Mouse (Mus musculus): ENCODE measurements around the gene Pcgf1.
A peak's percentile ranks its signal among the peaks of the same experiment; 100 is the strongest.

The Pcgf1 gene

GRCm38 (mm10) chr6:83058725-83059124, 18.9 kb upstream of the Pcgf1 start:
- ATAC-seq (ENCODE audit: insufficient number of reproducible peaks, low FRiP score, low TSS enrichment): no peak

DNA sequence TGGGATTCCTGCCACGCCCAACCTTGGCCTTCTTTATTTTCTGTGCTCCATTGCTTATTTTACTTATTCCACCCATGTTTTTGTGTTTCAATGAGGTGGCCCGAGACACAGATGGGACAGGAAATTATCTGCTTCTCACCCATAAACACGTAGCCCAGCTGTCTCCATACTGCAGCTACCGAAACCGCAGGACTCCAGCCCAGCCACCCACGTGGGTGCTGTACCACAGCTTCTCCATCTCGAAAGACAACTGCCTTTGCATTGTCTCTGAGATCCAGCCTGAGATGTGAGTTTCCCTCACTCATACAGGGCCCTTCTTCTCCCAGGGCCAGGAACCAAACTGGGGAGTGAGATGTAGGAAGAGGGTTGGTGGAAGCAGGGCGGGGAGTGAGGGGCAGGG, 11.7 kb upstream of the Pcgf1 start:
- ATAC-seq (ENCODE audit: insufficient number of reproducible peaks, low FRiP score, low TSS enrichment): no peak

DNA sequence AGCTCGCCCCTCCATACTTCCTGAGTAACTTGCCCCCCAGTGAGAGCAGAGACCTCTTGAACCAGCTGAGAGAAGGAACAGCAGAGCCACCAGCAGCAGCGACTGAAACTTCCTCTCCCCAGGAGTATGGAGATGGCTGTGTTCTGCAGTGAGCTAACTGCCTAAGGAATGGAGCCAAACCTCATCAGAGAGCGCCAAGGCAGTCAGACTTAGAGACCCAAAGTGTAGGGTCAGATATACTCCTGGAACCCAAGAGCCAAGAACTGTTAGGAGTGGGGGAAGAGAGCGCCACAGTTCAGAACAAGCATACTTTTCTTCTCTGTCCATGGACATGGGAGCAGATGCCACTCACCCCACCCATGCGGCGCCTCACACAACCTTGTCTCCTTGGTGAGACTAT, 11.2 kb upstream of the Pcgf1 start:
- no peak for ATAC-seq (ENCODE audit: insufficient number of reproducible peaks, low FRiP score, low TSS enrichment)

- ATAC-seq (ENCODE audit: insufficient number of reproducible peaks, low FRiP score, low TSS enrichment): no peak
Measured at GRCm38 (mm10) chr6:83068221-83068620, 9.4 kb upstream of the Pcgf1 start.

GRCm38 (mm10) chr6:83068706-83069487, 8.8 kb upstream of the Pcgf1 start:
- ATAC-seq (ENCODE audit: insufficient number of reproducible peaks, low FRiP score, low TSS enrichment): no peak

- ATAC-seq (ENCODE audit: insufficient number of reproducible peaks, low FRiP score, low TSS enrichment): no peak
Measured at GRCm38 (mm10) chr6:83069488-83070246, 8.0 kb upstream of the Pcgf1 start.

- ATAC-seq (ENCODE audit: insufficient number of reproducible peaks, low FRiP score, low TSS enrichment): no peak
Measured at GRCm38 (mm10) chr6:83070247-83070310, 7.6 kb upstream of the Pcgf1 start, which contains the start of gene Tlx2. Gene Tlx2 (minus strand): TSS chr6:83070293.

DNA sequence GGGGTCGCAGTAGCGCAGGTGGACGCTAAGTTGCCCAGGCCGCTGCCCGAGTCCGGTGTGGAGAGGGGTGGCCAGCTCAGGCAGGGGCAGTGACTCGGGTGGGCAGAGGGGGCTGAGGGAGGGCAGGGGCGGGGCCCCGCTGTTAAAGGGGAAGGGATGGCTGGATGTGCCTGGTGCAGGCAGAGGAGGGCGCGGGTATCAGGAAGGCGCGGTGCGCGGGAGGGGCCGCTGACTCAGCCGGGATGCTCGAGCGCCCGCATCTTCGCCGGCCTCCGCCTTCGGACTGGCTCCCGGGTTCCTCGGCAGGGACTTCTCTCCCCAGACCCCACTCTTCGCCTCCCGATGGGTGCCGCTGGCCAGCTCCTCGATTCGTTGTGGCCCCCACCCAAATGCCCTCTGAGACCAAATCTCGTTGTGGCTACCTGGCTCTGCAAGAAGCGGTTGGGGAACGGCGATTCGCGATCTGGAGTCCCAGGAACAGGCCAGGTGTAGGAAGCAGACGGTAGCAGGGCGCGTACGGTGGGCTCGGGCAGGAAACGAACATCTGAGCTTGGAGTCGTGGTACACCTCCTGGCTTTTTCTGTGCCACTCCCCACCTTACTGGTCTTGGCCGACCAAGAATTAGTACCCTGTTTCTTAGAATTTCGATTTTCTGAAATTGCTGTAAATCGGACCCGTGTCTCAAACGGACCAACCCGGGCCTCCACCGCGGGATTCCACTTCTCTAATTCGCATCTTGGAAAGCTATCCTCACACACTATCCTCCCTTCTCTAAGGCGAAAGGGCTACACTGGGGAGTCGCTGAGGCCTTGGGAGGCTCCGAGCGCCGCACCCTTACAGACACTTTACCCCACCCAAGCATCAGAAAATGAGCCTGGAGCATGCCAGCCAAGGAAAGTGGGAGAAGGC, 7.1 kb upstream of the Pcgf1 start:
- no peak for ATAC-seq (ENCODE audit: insufficient number of reproducible peaks, low FRiP score, low TSS enrichment)

DNA sequence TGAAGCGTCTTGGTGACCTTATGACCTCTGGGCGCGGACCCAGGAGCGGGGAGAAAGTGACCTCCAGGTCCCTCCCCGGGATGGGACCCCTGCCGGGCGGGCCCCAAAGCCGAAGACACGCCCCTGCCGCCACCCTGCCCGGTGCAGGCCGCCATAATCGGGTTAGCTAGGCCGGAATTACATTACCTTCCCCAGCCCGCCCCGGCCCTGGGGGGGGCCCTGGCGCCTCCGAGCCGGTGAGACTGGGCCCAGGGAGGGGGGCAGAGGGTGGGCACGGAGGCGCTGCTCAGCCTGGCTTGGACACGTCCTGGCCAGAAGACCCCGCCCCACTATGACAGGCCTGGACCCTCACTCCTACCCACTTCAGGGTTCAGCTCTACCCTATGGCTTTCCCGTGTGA, 6.4 kb upstream of the Pcgf1 start:
- ATAC-seq (ENCODE audit: insufficient number of reproducible peaks, low FRiP score, low TSS enrichment): no peak

DNA sequence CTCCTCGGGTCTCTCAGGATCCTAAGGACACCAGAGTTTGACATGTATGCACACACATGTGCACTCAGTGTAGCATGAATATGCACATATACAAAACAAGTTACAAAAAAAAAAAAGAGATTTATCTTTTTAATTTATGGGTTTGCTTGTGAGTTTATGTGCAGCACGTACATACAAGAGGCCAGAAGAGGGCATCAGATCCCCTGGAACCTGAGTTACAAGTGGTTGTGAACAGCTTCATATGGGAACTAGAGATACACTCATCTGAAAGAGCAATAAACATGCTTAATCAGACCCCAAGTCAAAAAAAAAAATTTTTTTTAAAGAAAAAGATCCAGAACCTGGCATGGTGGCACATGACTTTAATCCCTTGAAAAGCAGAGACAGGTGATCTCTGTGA, 2.7 kb upstream of the Pcgf1 start:
- ATAC-seq (ENCODE audit: insufficient number of reproducible peaks, low FRiP score, low TSS enrichment): no peak

DNA sequence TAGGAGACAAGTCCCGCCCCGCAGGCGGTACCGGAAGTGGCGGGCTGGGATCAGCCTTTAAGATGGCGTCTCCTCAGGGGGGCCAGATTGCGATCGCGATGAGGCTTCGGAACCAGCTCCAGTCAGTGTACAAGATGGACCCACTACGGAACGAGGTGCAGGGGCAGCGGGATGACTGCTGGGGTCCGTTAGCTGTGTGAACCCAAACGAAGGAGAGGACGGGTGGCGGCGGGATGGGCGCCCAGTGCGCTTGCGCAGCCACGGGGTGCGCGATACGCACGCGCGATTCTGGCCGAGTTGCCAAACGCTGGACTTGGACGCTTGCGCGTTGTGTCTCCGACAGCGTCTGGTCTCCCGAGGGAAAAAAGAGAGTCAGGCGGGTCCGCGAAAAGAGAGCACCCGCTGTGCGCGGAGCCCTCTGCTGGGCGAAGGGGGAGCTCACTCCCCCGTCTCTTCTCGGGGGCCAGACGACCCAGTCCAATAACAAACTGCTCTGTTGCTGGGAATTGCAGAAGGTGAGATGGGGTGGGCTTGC, 722 bp downstream of the Pcgf1 start:
- ATAC-seq (ENCODE audit: insufficient number of reproducible peaks, low FRiP score, low TSS enrichment): peak; percentile 72

- ATAC-seq (ENCODE audit: insufficient number of reproducible peaks, low FRiP score, low TSS enrichment): no peak
Measured at GRCm38 (mm10) chr6:83080210-83080609, 2.5 kb downstream of the Pcgf1 start.

GRCm38 (mm10) chr6:83083497-83083896, 5.8 kb downstream of the Pcgf1 start:
- ATAC-seq (ENCODE audit: insufficient number of reproducible peaks, low FRiP score, low TSS enrichment): no peak

DNA sequence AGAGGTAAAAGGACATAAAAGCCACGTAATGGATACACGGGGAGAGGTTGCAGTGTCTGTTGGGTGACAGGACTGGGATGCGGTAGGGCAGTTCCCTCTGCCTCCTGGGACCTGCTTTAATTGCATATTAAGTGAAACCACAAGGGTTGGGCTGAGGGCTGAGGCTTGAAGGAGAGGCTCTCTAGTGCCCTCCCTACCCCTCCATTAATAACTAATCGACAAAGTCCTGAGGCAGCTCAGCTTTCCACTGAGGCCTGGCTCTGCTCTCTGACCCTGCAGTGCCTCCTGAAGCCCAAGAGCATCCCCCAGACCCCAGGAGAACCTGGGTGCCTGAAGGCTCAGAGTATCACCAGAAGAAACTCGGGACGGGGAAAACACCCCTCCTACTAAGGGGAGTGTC, 6.8 kb downstream of the Pcgf1 start:
- ATAC-seq (ENCODE audit: insufficient number of reproducible peaks, low FRiP score, low TSS enrichment): no peak

DNA sequence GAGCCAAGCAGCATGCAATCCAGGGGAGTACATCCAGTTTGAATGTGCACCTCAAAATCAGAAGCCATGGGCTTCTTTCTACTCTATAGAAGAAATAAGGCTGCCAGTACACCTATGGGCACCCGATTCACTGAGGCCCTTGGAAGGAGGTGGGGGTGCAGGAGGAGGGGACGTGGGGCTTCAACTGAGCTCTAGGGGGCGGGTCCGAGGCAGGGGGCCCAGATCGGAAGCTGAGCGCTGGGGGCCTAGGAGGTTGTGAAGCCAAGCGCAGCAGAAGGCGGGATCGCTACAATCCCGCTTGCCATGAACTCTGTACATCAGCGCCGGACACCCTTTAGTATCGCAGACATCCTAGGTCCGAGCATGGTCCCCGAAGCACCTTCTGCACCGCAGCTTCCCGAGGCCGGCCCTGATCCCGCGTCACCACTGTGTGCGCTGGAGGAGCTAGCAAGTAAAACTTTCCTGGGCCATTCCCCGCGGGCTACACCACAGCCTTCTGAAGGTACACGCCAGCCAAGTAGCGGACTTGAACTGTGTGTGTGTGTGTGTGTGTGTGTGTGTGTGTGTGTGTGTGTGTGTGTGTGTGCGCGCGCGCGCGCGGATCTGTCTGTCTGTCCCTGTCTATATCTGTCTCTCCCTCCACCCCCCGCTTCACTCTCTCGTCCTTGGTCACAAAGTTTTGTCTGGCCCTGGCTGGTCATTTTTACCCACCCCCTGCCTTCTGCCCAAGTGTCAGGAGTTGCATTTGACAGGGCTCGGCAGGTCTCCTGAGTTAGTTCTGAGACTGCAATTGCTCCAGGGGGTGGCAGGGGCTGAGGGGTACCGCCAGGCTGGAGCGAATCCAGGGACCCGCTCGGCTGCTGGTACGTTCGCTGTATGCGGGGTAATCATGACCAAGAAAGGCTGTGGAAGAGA, 8.7 kb downstream of the Pcgf1 start, which contains the start of gene Lbx2:
TSS of gene Lbx2 (plus strand) at position 247 of the 915 bp plus-strand sequence.
- no peak for ATAC-seq (ENCODE audit: insufficient number of reproducible peaks, low FRiP score, low TSS enrichment)

DNA sequence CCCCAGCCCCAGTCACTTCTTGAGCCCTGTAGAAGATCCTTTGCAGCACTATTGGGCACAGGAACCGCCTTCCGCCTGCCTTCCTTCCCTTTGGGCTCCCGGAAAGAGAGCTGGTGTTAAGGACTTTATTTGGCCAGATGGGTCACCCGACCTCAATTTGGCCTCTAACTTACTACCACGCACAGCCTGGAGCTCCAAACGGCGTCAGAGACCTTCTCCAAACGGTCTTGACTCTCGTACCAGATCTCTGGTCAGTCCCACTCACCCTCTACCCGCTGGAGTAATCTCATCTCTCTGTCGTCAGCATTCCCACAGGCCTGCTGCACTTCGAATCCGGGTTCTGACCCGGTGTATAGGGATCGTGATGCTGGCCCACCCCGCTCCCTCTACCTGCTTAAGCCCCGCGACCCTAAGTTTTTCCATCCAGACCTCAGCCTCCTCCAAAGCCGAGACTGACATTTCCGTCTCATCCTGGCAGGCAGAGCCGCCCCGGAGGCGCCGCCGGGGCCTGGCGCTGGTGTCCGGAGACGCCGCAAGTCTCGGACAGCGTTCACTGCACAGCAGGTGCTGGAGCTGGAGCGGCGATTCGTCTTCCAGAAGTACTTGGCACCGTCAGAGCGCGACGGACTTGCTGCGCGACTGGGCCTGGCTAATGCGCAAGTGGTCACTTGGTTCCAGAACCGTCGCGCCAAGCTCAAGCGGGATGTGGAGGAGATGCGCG, 9.7 kb downstream of the Pcgf1 start:
- no peak for ATAC-seq (ENCODE audit: insufficient number of reproducible peaks, low FRiP score, low TSS enrichment)

DNA sequence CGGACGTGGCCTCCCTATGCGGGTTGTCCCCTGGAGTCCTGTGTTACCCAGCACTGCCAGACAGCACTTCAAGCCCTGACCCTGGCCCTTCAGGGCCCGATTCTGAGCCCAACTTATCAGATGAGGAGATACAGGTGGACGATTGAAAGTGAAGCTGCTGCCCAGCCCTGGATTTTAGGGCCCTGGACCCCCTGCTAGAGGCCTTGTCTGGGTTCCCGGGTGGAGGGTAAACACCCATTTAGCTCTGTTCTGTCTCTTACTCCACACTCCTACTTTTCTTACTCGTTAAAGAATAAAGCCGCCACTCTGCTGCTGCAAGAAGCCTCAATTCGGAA, 10.2 kb downstream of the Pcgf1 start:
- ATAC-seq (ENCODE audit: insufficient number of reproducible peaks, low FRiP score, low TSS enrichment): no peak

- ATAC-seq (ENCODE audit: insufficient number of reproducible peaks, low FRiP score, low TSS enrichment): no peak
Measured at GRCm38 (mm10) chr6:83092416-83093127, 14.9 kb downstream of the Pcgf1 start.

- ATAC-seq (ENCODE audit: insufficient number of reproducible peaks, low FRiP score, low TSS enrichment): no peak
Measured at GRCm38 (mm10) chr6:83095968-83096367, 18.3 kb downstream of the Pcgf1 start.
